ENCODE assay signal across 10 mouse cellular contexts in the genomic region with DNA sequence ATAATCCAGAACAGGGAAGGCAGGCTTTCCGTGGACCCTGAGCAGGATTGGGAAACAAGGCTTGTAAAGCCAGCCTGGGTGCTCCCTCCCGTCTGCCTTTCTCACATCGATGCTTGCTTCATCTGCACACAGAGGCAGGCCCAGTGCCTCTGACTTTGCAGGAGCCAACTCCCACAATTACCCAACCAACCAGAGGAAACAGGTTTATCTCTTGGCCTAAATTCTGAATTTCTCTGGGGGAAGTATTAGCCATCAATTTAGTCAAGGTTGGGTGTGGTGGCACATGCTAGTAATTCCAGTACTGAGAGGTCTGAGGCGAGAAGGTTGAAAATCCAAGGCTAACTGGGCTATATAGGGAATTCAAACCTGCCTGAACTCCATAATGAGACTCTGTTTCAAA. TPM values are rescaled to one million over a fixed set of nuclear protein-coding genes. Genes with fewer than 3 reads are reported as not detected.
DNase-seq lines count a peak whose midpoint lies in the region; ATAC-seq and TF ChIP-seq lines count a peak whose summit lies in the region.
"Had no signal": no experiment of that assay in that cellular context is flagged by ENCODE, and none has a peak within 500 bp of the region (broad histone marks: within the 10 kb centered on the region; RNA-seq: fewer than 3 reads in every experiment).

No protein-coding gene starts in this region.

- TF ChIP-seq CTCF in heart, adult 2 months (IDR thresholded peaks at IDR 0.05): no peak

- peak; percentile 65 for ATAC-seq in megakaryocyte, adult 5-6 weeks (ENCODE audit: poor library complexity, severe bottlenecking)
- no peak for ATAC-seq in megakaryocyte-erythroid progenitor cell, adult 5-6 weeks (replicated peaks; ENCODE audit: low FRiP score, low TSS enrichment, poor library complexity, severe bottlenecking)
- ATAC-seq: forebrain, embryonic 16.5 days had no signal

- peaks cover 5% of the 10 kb centered on the region for H3K9me3 ChIP-seq in midbrain, embryonic 10.5 days (replicated peaks)

- H3K79me2 ChIP-seq in heart, adult 2 months (replicated peaks; ENCODE audit: control insufficient read depth, insufficient read depth, low read length): no peaks in the 10 kb centered on the region

- H3K27me3 ChIP-seq in heart, adult 2 months (ENCODE audit: control insufficient read depth, insufficient read depth, low read length): no peaks in the 10 kb centered on the region
- H3K27me3 ChIP-seq in midbrain, embryonic 10.5 days (ENCODE audit: low read depth, poor library complexity, severe bottlenecking): no peaks in the 10 kb centered on the region

- H3K36me3 ChIP-seq in heart, adult 2 months (ENCODE audit: control insufficient read depth, insufficient read depth, low read length): no peaks in the 10 kb centered on the region
- no peaks in the 10 kb centered on the region for H3K36me3 ChIP-seq in midbrain, embryonic 10.5 days

- H3K9ac ChIP-seq in heart, adult 2 months (ENCODE audit: low read depth, low read length): no peak overlapping the region

- intact Hi-C loops in heart, adult 2 months (cut with DNase I): no loop called here

- H3K4me1 ChIP-seq in heart, adult 2 months (ENCODE audit: control insufficient read depth, insufficient read depth, low read length): peaks cover 13% of the 10 kb centered on the region
- no peaks in the 10 kb centered on the region for H3K4me1 ChIP-seq in midbrain, embryonic 10.5 days

- peak; percentile 46; the same call in 1 of the 2 replicates for TF ChIP-seq POLR2A in heart, adult 2 months (IDR thresholded peaks at IDR 0.05; ENCODE audit: insufficient read depth, low read depth, low read length)

- 46% methylated on average over 4 of the region's 4 CpGs for WGBS in heart, adult 2 months
- 79% methylated on average over 4 of the region's 4 CpGs for WGBS in midbrain, embryonic 10.5 days

- H3K27ac ChIP-seq in heart, adult 2 months: peak overlapping the region; percentile 36
- H3K27ac ChIP-seq in midbrain, embryonic 10.5 days (replicated peaks): no peak overlapping the region

- no peak for TF ChIP-seq EP300 in heart, adult 2 months (IDR thresholded peaks at IDR 0.05; ENCODE audit: insufficient read depth, low read depth, low read length)

- DNase-seq in heart, adult 2 months: peak in 1 of 2 experiments; percentile 62
- no peak for DNase-seq in heart, postnatal 4 days
- DNase-seq in lung, postnatal 25 days (ENCODE audit: low spot score): peak; percentile 51
- no peak for DNase-seq in lung, postnatal 14 days
- DNase-seq in adipocyte (ENCODE audit: low spot score): peak; percentile 51
- DNase-seq in midbrain, embryonic 10.5 days (ENCODE audit: low spot score): no peak
- DNase-seq: cerebellum, adult 11 months had no signal

- H3K4me3 ChIP-seq in heart, adult 2 months: no peak overlapping the region
- no peak overlapping the region for H3K4me3 ChIP-seq in midbrain, embryonic 10.5 days

RNA-seq across cellular contexts. Expression of a gene that starts 9.4 kb away (rescaled TPM):
- total RNA-seq in heart, adult 2 months (2021): 10 to 100 TPM; 17.6 to 17.8 TPM
- polyA plus RNA-seq in heart, adult 2 months (2012; rRNA removed): 8.2 and 10.0 TPM in 2 replicates
- 10 to 100 TPM; 27.8 to 29.0 TPM for total RNA-seq in heart, postnatal 4 days (2021)
- total RNA-seq in megakaryocyte, adult 5-6 weeks (2015): 60.7 and 61.6 TPM in 2 replicates
- total RNA-seq in megakaryocyte, adult 5-6 weeks (2017): 90.0 and 98.9 TPM in 2 replicates
- total RNA-seq in megakaryocyte-erythroid progenitor cell, adult 5-6 weeks (2014; fragmentation: Nextera tagmentation): 9.6 and 16.2 TPM in 2 replicates
- 17.4 and 21.7 TPM in 2 replicates for total RNA-seq in megakaryocyte-erythroid progenitor cell, adult 5-6 weeks (2017)
- polyA plus RNA-seq in midbrain, embryonic 10.5 days (2016; fragmentation: Nextera tagmentation; extraction: Ambion mirVana): 16.9 and 19.2 TPM in 2 replicates

Comparison
In these comparisons a context has a peak if more than half of its experiments do, and no peak if none do; other contexts are left out.
1. DNase-seq: peak in lung, postnatal 25 days (single experiment) and adipocyte (single experiment); none in heart, postnatal 4 days (single experiment), lung, postnatal 14 days (single experiment) and midbrain, embryonic 10.5 days (single experiment).